Mouse (Mus musculus): Measurements from ENCODE around the gene Gsk3a. TPM values are rescaled to one million over a fixed set of nuclear protein-coding genes. Genes with fewer than 3 reads are reported as not detected.

Gene Gsk3a
- polyA plus RNA-seq, 1 experiment from 2014 or later: 11.9 TPM

DNA sequence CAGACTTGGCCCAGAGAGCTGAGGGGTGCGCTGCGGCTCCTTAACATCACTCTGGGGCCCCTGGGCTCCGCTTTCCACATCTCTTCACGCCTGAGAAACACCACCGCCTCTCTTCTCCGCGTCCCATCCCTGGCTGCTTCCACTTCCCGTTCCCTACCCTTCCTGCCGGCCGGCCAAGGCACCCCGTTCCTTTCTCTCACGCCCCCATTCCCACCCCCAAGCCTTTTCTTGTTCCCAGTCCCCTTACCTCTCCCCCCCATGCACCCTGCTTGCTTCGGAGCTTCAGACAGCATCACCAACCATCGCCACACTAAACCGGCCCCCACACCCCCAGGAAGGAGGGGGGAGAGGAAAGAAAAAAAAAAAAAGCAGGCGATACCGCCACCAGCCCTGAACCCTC lies 59.3 kb downstream of the Gsk3a start:
- no peak overlapping the region for H3K27ac ChIP-seq
- H3K9me3 ChIP-seq: no peaks in the 10 kb centered on the region
- peak overlapping the region; percentile 60 for H3K4me3 ChIP-seq
- H3K27me3 ChIP-seq (ENCODE audit: insufficient read depth, poor library complexity, severe bottlenecking): peaks cover 100% of the 10 kb centered on the region
- WGBS: 2% methylated on average over 15 of the region's 17 CpGs
- peaks cover 26% of the 10 kb centered on the region for H3K4me1 ChIP-seq
- no peaks in the 10 kb centered on the region for H3K36me3 ChIP-seq
- no peak for DNase-seq (ENCODE audit: low spot score)

Small RNAs within 50 kb of the gene (microRNA-seq; reads per million reads assigned to microRNA genes)
- not detected for gene Mir7048

Other genes starting within 250 kb of the Gsk3a start
- gene Atp1a3, start 231.9 kb downstream of the Gsk3a start, polyA plus RNA-seq (2016; fragmentation: Nextera tagmentation; extraction: Ambion mirVana): 2.2 and 3.5 TPM in 2 replicates
- gene Grik5, start 165.5 kb downstream of the Gsk3a start, polyA plus RNA-seq (2016; fragmentation: Nextera tagmentation; extraction: Ambion mirVana): 4.7 and 6.6 TPM in 2 replicates
- 25.0 and 30.2 TPM in 2 replicates for gene Zfp574, start 165.3 kb downstream of the Gsk3a start, polyA plus RNA-seq (2016; fragmentation: Nextera tagmentation; extraction: Ambion mirVana)
- gene Pou2f2, start 58.1 kb downstream of the Gsk3a start, polyA plus RNA-seq (2016; fragmentation: Nextera tagmentation; extraction: Ambion mirVana): 0.73 and 0.74 TPM in 2 replicates
- 6.7 and 8.1 TPM in 2 replicates for gene Dedd2, start 17.2 kb downstream of the Gsk3a start, polyA plus RNA-seq (2016; fragmentation: Nextera tagmentation; extraction: Ambion mirVana)
- 2.5 and 3.0 TPM in 2 replicates for gene Zfp526, start 16.4 kb downstream of the Gsk3a start, polyA plus RNA-seq (2016; fragmentation: Nextera tagmentation; extraction: Ambion mirVana)
- 9.2 and 17.9 TPM in 2 replicates for gene Erf, start 12.9 kb upstream of the Gsk3a start, polyA plus RNA-seq (2016; fragmentation: Nextera tagmentation; extraction: Ambion mirVana)
- 17.0 and 28.7 TPM in 2 replicates for gene Cic, start 29.9 kb upstream of the Gsk3a start, polyA plus RNA-seq (2016; fragmentation: Nextera tagmentation; extraction: Ambion mirVana)
- gene Pafah1b3, start 60.1 kb upstream of the Gsk3a start, polyA plus RNA-seq (2016; fragmentation: Nextera tagmentation; extraction: Ambion mirVana): 147 and 189 TPM in 2 replicates
- gene Prr19, start 63.6 kb upstream of the Gsk3a start, polyA plus RNA-seq (2016; fragmentation: Nextera tagmentation; extraction: Ambion mirVana): 0.26 and 0.65 TPM in 2 replicates
- gene Tmem145, start 68.3 kb upstream of the Gsk3a start, polyA plus RNA-seq (2016; fragmentation: Nextera tagmentation; extraction: Ambion mirVana): 0.09 and 0.63 TPM in 2 replicates
- gene Megf8, start 79.3 kb upstream of the Gsk3a start, polyA plus RNA-seq (2016; fragmentation: Nextera tagmentation; extraction: Ambion mirVana): 10.4 and 11.2 TPM in 2 replicates
- gene Cnfn, start 131.9 kb upstream of the Gsk3a start, polyA plus RNA-seq (2016; fragmentation: Nextera tagmentation; extraction: Ambion mirVana): not detected in 2 replicates
- 3.3 and 4.7 TPM in 2 replicates for gene Lipe, start 160.9 kb upstream of the Gsk3a start, polyA plus RNA-seq (2016; fragmentation: Nextera tagmentation; extraction: Ambion mirVana)
- 0.32 and 0.36 TPM in 2 replicates for gene Cxcl17, start 175.0 kb upstream of the Gsk3a start, polyA plus RNA-seq (2016; fragmentation: Nextera tagmentation; extraction: Ambion mirVana)
- gene Ceacam1, start 239.8 kb upstream of the Gsk3a start, polyA plus RNA-seq (2016; fragmentation: Nextera tagmentation; extraction: Ambion mirVana): 1.3 and 1.6 TPM in 2 replicates

All from heart, embryonic 10.5 days (tissue).